Mouse (Mus musculus): ENCODE results near the gene Ctf1. TPM values are rescaled to one million over a fixed set of nuclear protein-coding genes. Genes with fewer than 3 reads are reported as not detected.

Gene Ctf1
- polyA plus RNA-seq, 1 experiment from 2014 or later, result 1.8 TPM

- no peak for DNase-seq
- no peak overlapping the region for H3K27ac ChIP-seq
- no peak overlapping the region for H3K4me3 ChIP-seq (replicated peaks)
- H3K4me2 ChIP-seq, result no peak overlapping the region
- H3K4me1 ChIP-seq (replicated peaks), result peaks cover 26% of the 10 kb centered on the region
- H3K9ac ChIP-seq, result no peak overlapping the region
- no peak for ATAC-seq (ENCODE audit: low read depth)
- no peaks in the 10 kb centered on the region for H3K9me3 ChIP-seq (replicated peaks)
- H3K27me3 ChIP-seq, result no peaks in the 10 kb centered on the region
- 63% methylated on average over 6 of the region's 6 CpGs for WGBS (ENCODE audit: insufficient replicate concordance)
- H3K36me3 ChIP-seq, result peaks cover 10% of the 10 kb centered on the region; the same call in 1 of the 2 replicates
Measured at GRCm38 (mm10) chr7:127698986-127699385, 13.6 kb upstream of the Ctf1 start.

- H3K27me3 ChIP-seq, result no peaks in the 10 kb centered on the region
- H3K4me1 ChIP-seq (replicated peaks), result peaks cover 33% of the 10 kb centered on the region
- H3K9ac ChIP-seq, result no peak overlapping the region
- no peak overlapping the region for H3K4me3 ChIP-seq (replicated peaks)
- H3K36me3 ChIP-seq, result peaks cover 23% of the 10 kb centered on the region
- H3K4me2 ChIP-seq, result no peak overlapping the region
- no peak overlapping the region for H3K27ac ChIP-seq
- WGBS (ENCODE audit: insufficient replicate concordance), result 40% methylated on average over 3 of the region's 3 CpGs
- no peaks in the 10 kb centered on the region for H3K9me3 ChIP-seq (replicated peaks)
- ATAC-seq (ENCODE audit: low read depth) (no peak), DNase-seq (no peak)
Measured at GRCm38 (mm10) chr7:127700712-127701331, 11.7 kb upstream of the Ctf1 start.

- DNase-seq, result no peak
- H3K4me2 ChIP-seq, result no peak overlapping the region
- ATAC-seq (ENCODE audit: low read depth), result no peak
- no peaks in the 10 kb centered on the region for H3K27me3 ChIP-seq
- H3K4me3 ChIP-seq (replicated peaks), result no peak overlapping the region
- H3K4me1 ChIP-seq (replicated peaks), result peaks cover 48% of the 10 kb centered on the region
- peaks cover 30% of the 10 kb centered on the region for H3K36me3 ChIP-seq
- WGBS (ENCODE audit: insufficient replicate concordance), result 74% methylated on average over 8 of the region's 8 CpGs
- H3K9me3 ChIP-seq (replicated peaks), result no peaks in the 10 kb centered on the region
- no peak overlapping the region for H3K9ac ChIP-seq
- no peak overlapping the region for H3K27ac ChIP-seq
Measured at GRCm38 (mm10) chr7:127703561-127704178, 8.9 kb upstream of the Ctf1 start.

- Histone ChIP-seq H3K4me2 (no peak overlapping the region), H3K36me3 (peaks cover 30% of the 10 kb centered on the region), H3K4me1 (replicated peaks) (peaks cover 57% of the 10 kb centered on the region), H3K27me3 (no peaks in the 10 kb centered on the region), H3K9me3 (replicated peaks) (no peaks in the 10 kb centered on the region), H3K27ac (no peak overlapping the region; the same call in 1 of the 2 replicates), H3K9ac (no peak overlapping the region), H3K4me3 (replicated peaks) (no peak overlapping the region)
- DNase-seq (no peak), ATAC-seq (ENCODE audit: low read depth) (no peak)
- WGBS (ENCODE audit: insufficient replicate concordance), result 63% methylated on average over 6 of the region's 6 CpGs
Measured at GRCm38 (mm10) chr7:127704598-127704997, 7.9 kb upstream of the Ctf1 start.

- no peak for DNase-seq
- Histone ChIP-seq H3K4me3 (replicated peaks) (no peak overlapping the region), H3K4me1 (replicated peaks) (peaks cover 50% of the 10 kb centered on the region), H3K9ac (no peak overlapping the region), H3K27ac (no peak overlapping the region), H3K9me3 (replicated peaks) (no peaks in the 10 kb centered on the region), H3K27me3 (no peaks in the 10 kb centered on the region), H3K36me3 (peaks cover 30% of the 10 kb centered on the region), H3K4me2 (no peak overlapping the region)
- ATAC-seq (ENCODE audit: low read depth), result no peak
- WGBS (ENCODE audit: insufficient replicate concordance), result 68% methylated on average over 4 of the region's 4 CpGs
Measured at GRCm38 (mm10) chr7:127705706-127706105, 6.8 kb upstream of the Ctf1 start.

GRCm38 (mm10) chr7:127707045-127707956, 5.2 kb upstream of the Ctf1 start:
- Histone ChIP-seq H3K4me3 (replicated peaks) (peak overlapping the region; percentile 77), H3K4me1 (replicated peaks) (peaks cover 56% of the 10 kb centered on the region), H3K27ac (peak overlapping the region; percentile 89), H3K27me3 (no peaks in the 10 kb centered on the region), H3K4me2 (peak overlapping the region; percentile 97), H3K36me3 (peaks cover 30% of the 10 kb centered on the region), H3K9ac (peak overlapping the region; percentile 84), H3K9me3 (replicated peaks) (no peaks in the 10 kb centered on the region)
- no peak for ATAC-seq (ENCODE audit: low read depth)
- no peak for DNase-seq
- 32% methylated on average over 22 of the region's 22 CpGs for WGBS (ENCODE audit: insufficient replicate concordance)

- H3K9me3 ChIP-seq (replicated peaks), result no peaks in the 10 kb centered on the region
- H3K27me3 ChIP-seq, result no peaks in the 10 kb centered on the region
- peak overlapping the region; percentile 77 for H3K4me3 ChIP-seq (replicated peaks)
- ATAC-seq (ENCODE audit: low read depth) (no peak; the same call in 1 of the 2 replicates), DNase-seq (no peak)
- peaks cover 58% of the 10 kb centered on the region for H3K4me1 ChIP-seq (replicated peaks)
- peak overlapping the region; percentile 89 for H3K27ac ChIP-seq
- peaks cover 29% of the 10 kb centered on the region for H3K36me3 ChIP-seq
- H3K4me2 ChIP-seq, result peak overlapping the region; percentile 97
- H3K9ac ChIP-seq, result peak overlapping the region; percentile 84
- under 1% methylated on average over 5 of the region's 5 CpGs for WGBS (ENCODE audit: insufficient replicate concordance)
Measured at GRCm38 (mm10) chr7:127707957-127708206, 4.7 kb upstream of the Ctf1 start.

- peaks cover 23% of the 10 kb centered on the region for H3K36me3 ChIP-seq
- H3K4me2 ChIP-seq, result peak within 1 kb of the TSS; percentile 97
- H3K9ac ChIP-seq, result peak within 1 kb of the TSS; percentile 84
- no peaks in the 10 kb centered on the region for H3K9me3 ChIP-seq (replicated peaks)
- no peaks in the 10 kb centered on the region for H3K27me3 ChIP-seq
- H3K27ac ChIP-seq, result peak within 1 kb of the TSS; percentile 89
- under 1% methylated on average over 85 of the region's 90 CpGs for WGBS (ENCODE audit: insufficient replicate concordance)
- H3K4me1 ChIP-seq (replicated peaks), result peaks cover 59% of the 10 kb centered on the region
- DNase-seq, result peak; percentile 82
- ATAC-seq (ENCODE audit: low read depth), result peak; percentile 92
- H3K4me3 ChIP-seq (replicated peaks), result peak within 1 kb of the TSS; percentile 77
Measured at GRCm38 (mm10) chr7:127708207-127709078, 4.1 kb upstream of the Ctf1 start, which contains the start of gene Bcl7c. TSS of gene Bcl7c (minus strand) at chr7:127708933.

- peak overlapping the region; percentile 84 for H3K9ac ChIP-seq
- peaks cover 49% of the 10 kb centered on the region for H3K4me1 ChIP-seq (replicated peaks)
Measured at GRCm38 (mm10) chr7:127709261-127709979, 3.1 kb upstream of the Ctf1 start.

GRCm38 (mm10) chr7:127711031-127711430, 1.5 kb upstream of the Ctf1 start:
- H3K27me3 ChIP-seq, result no peaks in the 10 kb centered on the region
- ATAC-seq (ENCODE audit: low read depth), result no peak
- H3K36me3 ChIP-seq, result peaks cover 6% of the 10 kb centered on the region
- H3K4me3 ChIP-seq (replicated peaks), result no peak overlapping the region
- no peaks in the 10 kb centered on the region for H3K9me3 ChIP-seq (replicated peaks)
- no peak for DNase-seq
- H3K27ac ChIP-seq, result 0 out of 2 replicates have a peak overlapping the region, but pooled peaks have one; percentile 15
- H3K4me2 ChIP-seq, result no peak overlapping the region
- no peak overlapping the region for H3K9ac ChIP-seq
- H3K4me1 ChIP-seq (replicated peaks), result peaks cover 47% of the 10 kb centered on the region
- WGBS (ENCODE audit: insufficient replicate concordance), result 86% methylated on average over 3 of the region's 3 CpGs

More at GRCm38 (mm10) chr7:127709261-127709979, 3.1 kb upstream of the Ctf1 start:
- H3K4me3 ChIP-seq (replicated peaks), result peak overlapping the region; percentile 77
- peaks cover 15% of the 10 kb centered on the region for H3K36me3 ChIP-seq
- H3K27ac ChIP-seq, result peak overlapping the region; percentile 89
- H3K9me3 ChIP-seq (replicated peaks), result no peaks in the 10 kb centered on the region
- 61% methylated on average over 5 of the region's 5 CpGs for whole genome bisulfite sequencing (ENCODE audit: insufficient replicate concordance)
- no peak for ATAC-seq (ENCODE audit: low read depth)
- H3K27me3 ChIP-seq, result no peaks in the 10 kb centered on the region
- DNase-seq, result no peak
- H3K4me2 ChIP-seq, result peak overlapping the region; percentile 97
